Mouse (Mus musculus) lung, postnatal 25 days (tissue): ENCODE data around the gene Tpm4.

Experiments used
- DNase-seq: peaks from one replicate; pipeline ENCODE4 v3.0.0; 2022; ENCODE audit warnings: low spot score

Gene Tpm4

GRCm38 (mm10) chr8:72143256-72143824 lies 8.6 kb downstream of the Tpm4 start:
- no peak for DNase-seq

DNA sequence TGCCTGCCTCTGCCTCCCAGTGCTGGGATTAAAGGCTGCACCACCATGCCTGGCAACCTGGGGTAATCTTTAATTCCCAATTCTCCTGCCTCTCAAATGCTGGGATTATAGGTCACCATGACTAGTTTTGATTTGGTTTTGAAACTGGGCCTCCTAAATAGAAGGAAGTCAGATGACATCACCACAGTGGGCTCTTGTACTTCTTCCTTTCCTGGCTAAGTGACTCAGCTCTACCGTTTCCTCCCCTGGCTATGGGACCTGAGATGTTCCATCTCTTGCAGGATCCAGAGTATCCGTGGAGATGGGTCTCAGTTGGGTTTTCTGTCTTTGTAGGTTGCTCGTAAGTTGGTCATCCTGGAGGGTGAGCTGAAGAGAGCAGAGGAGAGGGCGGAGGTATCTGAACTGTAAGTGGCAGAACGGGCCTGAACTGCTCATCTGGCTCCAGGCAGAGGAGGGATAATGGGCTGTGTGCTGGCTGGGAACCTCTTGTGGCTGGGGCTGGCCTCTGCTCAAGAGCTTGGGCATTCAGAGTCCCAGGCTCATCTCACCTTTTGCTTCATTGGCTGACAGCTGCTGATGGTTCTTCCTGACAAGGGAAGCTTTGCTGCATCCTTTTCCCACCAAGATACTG lies 9.7 kb downstream of the Tpm4 start:
- DNase-seq = no peak

- no peak for DNase-seq
Observed at GRCm38 (mm10) chr8:72145511-72145910, 10.7 kb downstream of the Tpm4 start.

- DNase-seq = peak; percentile 78
Observed at GRCm38 (mm10) chr8:72146056-72146455, 11.3 kb downstream of the Tpm4 start.

- DNase-seq = no peak
Observed at GRCm38 (mm10) chr8:72146556-72146955, 11.8 kb downstream of the Tpm4 start.

DNA sequence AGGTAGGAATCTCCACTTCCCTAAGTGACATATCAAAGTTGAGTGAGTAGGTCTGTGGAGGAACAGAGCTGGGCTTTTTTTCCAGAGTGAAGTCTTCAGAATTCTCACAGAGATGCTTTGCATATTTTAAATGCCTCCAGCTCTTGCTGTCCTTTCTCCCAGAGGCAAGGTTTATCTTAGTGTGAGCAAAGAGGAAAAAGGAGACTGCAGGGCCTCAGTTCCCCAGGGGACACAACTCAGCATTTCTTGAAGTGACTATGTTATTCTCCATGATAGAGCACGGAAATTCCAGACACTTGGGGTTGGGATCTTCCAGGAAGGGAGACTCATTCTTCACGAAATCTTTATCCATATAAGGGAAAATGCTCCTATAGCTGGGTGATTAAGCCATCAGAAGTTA lies 12.5 kb downstream of the Tpm4 start:
- no peak for DNase-seq

DNA sequence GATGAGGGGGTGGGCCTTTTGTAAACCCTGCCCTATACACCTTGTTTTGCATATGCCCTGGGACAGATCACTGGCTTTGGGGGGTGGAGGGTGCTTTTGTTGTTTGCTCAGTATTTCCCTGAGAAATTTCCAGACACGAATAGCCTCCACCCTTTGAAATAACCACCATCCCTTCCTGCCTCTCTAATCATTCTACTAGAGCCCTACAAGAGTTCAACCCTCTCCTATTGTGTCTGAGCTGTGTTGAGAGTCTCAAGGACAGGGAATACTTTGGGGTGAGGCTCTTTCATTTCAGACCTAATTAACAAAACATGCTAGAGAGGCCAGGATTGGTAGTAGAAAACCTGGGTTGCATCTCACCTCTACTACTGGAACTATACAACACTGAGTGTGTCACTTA lies 14.3 kb downstream of the Tpm4 start:
- no peak for DNase-seq

- no peak for DNase-seq
Observed at GRCm38 (mm10) chr8:72151418-72152078, 16.8 kb downstream of the Tpm4 start.

- no peak for DNase-seq
Observed at GRCm38 (mm10) chr8:72153382-72153781, 18.6 kb downstream of the Tpm4 start.

DNA sequence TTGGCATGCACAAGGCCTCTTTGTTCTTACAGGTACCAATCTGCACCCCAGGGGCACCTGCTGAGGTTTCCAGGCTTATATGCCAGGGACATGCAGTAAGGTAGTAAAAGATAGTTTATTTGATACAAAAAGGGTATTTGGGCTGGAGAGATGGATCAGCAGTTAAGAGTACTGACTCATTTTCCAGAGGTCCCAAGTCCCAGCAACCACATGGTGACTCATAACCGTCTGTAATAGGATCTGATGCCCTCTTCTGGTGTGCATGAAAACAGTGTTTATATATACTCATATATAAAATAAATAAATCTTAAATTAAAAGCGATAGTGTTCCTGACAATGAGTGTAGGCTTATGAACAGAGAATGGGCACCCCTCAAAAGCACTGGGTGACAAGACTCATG lies 23.3 kb downstream of the Tpm4 start:
- no peak for DNase-seq

DNA sequence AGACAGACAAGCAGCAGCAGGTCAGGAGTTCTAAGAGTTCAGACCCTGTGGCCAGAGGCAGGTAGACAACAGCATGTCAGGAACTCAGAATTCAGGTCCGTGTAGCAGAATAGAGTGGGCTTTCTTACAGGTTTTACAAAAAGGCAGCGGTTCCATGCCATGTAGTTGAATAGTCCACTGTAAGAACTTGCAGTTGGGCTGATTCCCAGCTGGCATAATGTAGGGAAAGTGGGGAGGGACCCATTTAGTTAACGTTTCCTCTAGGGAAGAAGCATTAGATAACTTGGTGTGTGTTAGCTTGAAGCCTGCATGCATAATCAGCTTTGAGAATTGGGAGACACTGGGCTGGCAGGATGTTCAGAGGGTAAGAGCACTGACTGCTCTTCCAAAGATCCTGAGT lies 24.0 kb downstream of the Tpm4 start:
- DNase-seq = no peak

DNA sequence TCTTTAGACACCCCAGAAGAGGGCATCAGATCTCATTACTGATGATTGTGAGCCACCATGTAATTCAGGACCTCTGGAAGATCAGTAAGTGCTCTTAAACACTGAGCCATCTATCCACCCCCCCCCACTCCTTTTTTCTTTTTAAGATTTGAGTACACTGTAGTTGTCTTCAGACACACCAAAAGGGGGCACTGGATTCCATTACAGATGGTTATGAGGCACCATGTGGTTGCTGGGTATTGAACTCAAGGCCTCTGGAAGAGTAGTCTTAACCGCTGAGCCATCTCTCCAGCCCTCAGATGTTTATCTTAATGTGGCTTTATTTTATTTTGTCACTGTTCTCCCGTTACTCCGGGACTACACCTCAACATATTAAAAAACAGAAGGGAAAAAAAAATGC lies 25.2 kb downstream of the Tpm4 start:
- DNase-seq = no peak

DNA sequence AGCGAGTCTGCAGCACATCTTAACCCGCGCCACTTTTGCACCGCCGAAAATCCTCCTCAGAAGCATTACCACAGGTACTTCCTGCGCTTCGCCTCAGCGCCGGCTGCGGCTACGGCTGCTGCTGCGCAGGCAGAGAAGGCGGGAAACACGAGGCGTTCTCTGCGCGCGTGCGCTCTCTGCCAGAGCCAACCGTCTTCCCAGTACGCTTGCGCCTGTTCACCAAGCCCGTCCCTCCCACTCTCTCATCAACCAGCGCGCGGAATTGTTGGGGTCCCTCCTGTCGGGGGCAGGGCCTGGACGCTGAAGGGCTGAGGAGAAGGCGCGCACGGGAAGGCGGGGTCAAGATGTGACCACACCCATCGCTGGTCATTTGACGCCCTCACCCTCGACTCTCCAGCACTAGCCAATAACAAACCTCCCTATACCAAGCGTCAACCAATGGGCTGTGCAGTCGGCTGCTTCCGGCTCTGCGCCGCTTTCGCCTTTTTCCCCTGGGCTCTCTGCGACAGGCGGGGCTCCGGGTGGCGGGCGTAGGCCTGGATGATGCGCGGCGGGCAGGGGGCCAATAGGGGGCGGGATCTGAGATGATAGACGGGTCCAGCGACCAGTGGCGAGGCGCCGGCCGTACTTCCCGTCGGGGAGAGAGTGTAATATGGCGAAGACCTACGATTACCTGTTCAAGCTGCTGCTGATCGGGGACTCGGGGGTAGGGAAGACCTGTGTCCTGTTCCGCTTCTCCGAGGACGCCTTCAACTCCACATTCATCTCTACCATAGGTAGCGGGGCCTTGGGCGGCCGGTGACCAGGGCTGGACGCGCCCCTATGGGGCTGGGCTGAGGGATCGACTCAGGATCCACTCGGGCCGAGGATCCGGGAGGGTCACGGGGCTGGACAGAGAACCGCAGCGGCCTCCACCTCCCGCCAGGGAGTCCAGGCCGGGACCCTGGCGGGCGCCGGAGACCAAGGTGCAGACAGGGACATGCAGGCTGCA lies 26.2 kb downstream of the Tpm4 start, which contains the start of gene Rab8a:
Rab8a (plus strand) TSS at position 494 of the 991 bp plus-strand sequence.
- peak; percentile 100 for DNase-seq

- no peak for DNase-seq
Observed at GRCm38 (mm10) chr8:72162821-72163220, 28.0 kb downstream of the Tpm4 start.

DNA sequence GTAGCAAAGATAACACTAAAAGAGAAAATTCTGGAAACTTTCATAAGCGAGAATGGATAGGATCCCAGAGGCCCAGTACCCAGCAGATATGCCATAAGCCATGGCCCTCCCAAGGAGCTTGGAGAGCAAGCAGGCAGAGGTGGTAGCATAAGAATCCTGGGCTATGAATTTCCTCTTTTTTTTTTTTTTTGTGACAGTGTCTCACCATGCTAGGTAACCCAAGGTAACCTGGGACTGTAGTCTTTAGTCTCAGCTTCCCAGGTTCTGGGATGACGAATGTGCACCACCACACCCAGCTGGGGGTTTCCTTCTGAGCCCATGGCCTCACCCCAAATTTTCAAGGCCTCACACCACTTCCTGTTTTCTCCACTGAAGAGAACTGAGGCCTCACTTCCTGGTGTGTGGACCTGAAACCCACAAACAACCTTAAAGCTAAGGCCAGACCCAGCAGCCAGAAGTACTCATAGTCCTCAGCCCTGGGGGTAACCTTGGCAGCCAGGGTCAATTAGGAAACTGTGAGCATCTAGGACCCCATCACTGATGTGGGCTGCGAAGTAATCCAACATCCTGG lies 34.4 kb downstream of the Tpm4 start:
- peak; percentile 77 for DNase-seq

DNA sequence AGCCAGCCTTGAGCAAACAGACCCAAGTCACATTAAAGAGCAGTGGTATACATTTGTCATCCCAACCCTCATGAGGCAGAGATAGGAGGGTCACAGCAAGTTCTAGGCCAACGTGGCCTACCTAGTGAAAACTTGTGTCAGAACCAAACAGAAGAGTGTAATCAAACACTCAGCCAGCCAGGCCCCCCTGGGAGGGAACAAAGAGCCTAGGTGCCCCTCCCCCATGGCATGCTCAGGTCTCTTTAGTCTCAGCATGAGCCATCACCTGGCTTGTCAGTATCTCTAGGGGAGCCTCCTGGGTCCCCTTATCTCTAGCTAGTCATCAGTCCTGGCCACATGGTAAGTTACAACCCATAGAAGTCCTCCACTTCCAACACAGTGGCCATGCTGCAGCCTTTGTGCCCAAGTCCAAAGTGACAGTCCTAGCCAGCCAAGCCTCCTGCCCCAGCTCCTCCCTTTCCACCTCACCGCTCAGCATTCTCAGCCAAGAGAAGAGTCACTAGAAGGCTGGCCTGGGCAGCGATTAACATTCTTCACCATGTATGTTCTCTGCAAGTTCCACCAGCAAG lies 35.0 kb downstream of the Tpm4 start:
- no peak for DNase-seq

GRCm38 (mm10) chr8:72177346-72177925 lies 42.7 kb downstream of the Tpm4 start:
- DNase-seq = peak; percentile 75

GRCm38 (mm10) chr8:72183554-72184202 lies 48.9 kb downstream of the Tpm4 start:
- DNase-seq = peak; percentile 15

- no peak for DNase-seq
Observed at GRCm38 (mm10) chr8:72187793-72188331, 53.1 kb downstream of the Tpm4 start.
